Mouse (Mus musculus): ENCODE data around the gene Zdhhc19.
A peak's percentile ranks its signal among the peaks of the same experiment; 100 is the strongest.
"Not testable (repeated sequence)": the region's sequence is repeated elsewhere in the genome, so short reads cannot be mapped to it uniquely, and the experiment has no call there.

Gene Zdhhc19

DNA sequence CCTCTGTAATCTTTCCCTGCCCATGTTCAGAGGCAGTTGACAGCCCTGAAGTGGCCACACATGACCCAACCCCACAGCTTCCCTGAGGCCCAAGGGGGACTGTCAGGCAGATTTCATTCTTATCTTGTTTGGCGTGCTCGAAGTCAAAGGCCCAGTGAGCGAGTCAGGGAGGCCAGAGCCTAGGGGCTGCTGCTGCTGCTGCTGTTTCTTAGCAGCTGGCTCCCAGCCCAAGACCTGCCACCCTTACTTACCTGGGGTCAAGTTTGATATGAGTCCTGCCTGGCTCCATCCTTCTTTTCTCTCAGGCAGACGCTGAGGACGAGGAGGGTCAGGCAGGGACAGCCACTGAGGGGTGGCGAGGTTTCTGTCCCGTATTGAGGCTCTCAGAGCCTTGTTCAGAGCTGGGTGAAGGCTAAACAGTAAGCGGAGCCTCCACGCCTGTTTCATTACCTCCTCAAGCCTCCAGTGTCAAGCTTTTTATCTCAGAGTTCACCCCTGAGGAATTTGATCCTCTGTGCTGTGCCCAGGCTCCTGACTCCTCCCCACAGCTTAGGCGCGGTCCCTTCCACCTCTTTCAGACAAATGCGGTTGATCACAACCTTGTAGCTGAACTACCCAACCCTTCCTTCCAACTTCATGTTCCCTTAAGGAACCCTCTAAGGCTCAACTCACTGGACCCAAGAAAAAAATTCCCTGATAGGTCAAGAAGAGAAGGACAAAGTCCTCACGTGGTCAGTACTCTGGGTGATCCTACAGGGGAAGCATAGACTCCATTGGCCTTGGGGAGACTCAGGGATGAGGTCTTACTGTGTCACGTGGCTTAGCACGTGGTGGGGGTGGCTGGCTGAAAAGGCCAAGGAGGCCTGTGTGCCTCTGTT is 8.6 kb upstream of the Zdhhc19 start, which contains the start of gene Slc51a:
Gene Slc51a, minus strand, starts transcription at position 646 of the 878 bp plus-strand sequence.
- no peak for DNase-seq (ENCODE audit: low spot score)

DNA sequence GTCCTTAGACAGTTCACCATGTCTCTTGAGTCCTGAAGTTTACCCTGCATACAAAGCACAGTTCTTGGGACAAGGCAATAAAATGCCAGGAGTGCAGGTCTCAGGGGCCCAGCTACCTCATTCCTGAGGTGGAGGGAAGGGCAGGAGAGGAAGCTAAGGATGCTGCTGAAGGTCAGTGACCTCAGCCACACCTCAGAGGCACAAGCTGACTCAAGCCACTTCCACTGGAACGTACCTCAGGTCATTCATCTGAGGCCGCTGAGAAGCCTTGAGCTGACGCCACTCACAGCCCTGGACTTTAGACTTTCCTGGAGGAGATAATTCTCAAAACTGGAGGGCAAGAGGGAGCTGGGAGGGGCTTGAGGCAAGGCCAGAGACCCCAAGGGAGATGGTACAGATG is 7.1 kb upstream of the Zdhhc19 start:
- no peak for DNase-seq (ENCODE audit: low spot score)

DNA sequence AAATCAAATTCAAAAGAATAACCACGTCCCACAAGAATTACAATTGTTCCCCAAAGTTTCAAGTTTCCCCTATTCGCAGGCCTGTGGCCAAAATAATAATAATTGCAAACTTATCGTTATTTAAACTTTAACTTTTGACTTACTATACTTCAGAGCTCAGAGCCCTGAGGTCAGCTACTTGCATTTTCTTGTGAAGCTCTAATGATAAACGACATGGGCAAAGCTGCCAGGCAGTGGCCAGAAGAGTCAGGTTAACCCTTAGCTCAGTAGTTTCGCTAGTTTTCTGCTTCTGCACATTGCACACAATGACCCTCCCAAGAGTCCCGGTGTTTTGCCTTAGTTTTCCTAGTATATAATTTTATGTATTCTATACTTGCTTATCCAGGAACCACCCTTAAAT is 1.7 kb upstream of the Zdhhc19 start:
- not testable (repeated sequence) for DNase-seq (ENCODE audit: low spot score)

DNA sequence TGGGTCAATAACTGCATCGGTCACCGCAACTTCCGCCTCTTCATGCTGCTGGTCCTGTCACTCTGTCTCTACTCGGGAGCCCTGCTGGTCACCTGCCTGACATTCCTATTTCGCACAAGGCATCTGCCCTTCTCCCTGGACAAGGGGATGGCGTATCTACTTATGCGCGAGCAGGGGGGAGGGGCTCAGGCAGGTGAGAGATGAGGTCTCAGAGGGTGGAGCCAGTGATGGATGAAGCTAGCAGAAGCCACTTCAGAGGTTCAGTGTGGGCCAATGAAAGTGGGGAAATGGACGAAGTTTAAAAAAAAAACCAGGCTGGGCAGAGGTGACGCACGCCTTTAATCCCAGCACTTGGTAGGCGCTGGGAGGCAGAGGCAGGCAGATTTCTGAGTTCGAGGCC is 2.9 kb downstream of the Zdhhc19 start:
- no peak for DNase-seq (ENCODE audit: low spot score)

DNA sequence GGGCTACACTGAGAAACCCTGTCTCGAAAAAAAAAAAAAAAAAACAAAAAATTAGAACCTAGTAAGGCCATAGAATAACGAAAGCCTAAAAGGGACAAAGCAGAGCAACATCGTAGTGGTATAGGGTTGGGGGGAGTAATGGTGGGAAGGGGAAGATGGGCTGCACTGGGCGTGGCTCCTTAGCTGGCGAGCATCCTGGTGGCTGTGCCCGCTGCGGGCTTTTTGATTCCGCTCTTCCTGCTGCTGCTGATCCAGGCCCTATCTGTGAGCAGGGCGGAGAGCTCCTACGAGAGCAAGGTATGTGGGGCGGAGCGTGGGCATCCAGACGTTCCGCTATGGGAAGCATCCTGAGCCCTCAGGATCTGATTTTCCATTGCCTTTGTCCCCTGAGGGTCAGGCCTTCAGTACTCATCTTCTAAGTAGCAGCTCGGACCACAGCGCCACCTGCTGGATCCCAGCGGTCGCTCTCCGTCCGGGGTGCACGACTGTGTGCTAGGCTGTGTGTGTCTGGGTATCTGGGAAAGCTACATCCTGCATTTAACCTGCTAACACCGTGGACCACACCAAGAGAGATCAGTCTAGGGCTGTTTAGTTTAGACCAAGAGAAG is 3.5 kb downstream of the Zdhhc19 start:
- peak; percentile 94 for DNase-seq (ENCODE audit: low spot score)

DNA sequence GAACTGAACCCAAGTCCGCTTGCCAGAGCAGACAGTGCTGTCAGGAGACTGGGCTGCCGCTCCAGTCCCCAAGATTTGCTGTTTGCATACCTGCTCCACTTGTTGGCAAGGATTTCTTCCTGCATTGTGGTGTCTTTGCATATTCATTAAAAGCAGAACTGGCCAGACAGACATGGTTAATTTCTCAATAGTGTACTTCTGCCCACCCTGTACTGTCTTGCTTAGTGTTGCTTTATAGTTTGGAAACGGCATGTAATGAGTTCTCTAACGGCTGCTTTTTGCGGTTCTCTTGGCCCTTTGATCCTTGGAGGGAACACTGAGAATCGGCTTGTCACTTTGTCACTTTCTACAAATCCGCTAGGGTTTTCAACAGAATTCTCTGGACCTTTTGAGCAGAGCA is 5.4 kb downstream of the Zdhhc19 start:
- DNase-seq (ENCODE audit: low spot score) = no peak

DNA sequence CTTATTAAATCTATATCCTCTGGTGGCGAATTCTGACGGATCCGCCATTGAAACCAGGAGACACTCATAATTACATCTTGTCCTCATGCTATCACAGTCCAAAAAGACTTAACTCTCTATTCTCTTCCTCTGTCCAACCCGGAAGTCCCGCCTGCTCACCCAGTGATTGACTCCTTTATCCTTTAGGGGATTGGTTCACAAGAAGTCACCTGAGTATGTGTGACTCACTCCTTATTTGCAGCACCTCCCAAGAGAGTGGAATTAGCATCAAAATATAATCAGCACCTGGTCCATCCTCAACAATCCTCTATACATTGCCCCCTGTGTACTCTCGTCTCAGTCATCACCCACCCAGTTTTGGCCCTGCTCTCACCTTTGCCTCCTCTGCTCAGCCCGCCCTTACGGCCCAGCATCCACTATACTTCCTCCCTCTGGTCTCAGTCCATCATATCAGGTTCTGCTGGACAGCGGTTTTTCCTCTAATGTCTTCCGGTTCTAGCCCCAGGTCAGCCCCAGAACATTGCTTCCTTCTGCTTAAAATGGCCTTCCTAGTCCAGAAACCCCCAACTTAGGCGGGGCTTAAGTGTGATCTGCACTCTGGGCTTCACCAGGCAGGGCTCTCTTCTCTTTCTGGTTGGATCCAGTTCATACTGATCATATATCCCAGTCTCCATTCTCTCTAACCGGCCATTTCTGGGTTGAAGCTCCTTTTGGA is 6.7 kb downstream of the Zdhhc19 start:
- no peak for DNase-seq (ENCODE audit: low spot score)

DNA sequence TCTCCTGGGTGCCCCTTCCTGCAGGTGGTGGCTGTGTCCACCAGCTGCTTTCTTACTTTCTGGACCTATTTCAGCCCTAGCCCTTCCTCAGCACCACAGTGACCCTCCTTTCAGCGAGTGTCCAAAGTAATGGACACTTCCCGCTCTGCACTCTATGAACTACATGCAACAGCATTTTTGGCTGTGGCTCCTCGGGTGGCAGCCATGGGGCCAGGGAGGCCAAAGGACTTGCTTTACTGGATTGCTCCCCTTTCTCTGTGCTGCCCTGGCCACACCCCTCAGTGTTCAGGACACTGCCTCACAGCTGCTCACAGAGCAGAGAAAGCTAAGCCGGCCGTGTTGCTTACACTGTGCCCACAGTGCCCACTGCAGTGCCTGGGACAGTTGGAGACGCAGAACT is 7.6 kb downstream of the Zdhhc19 start:
- no peak for DNase-seq (ENCODE audit: low spot score)

DNA sequence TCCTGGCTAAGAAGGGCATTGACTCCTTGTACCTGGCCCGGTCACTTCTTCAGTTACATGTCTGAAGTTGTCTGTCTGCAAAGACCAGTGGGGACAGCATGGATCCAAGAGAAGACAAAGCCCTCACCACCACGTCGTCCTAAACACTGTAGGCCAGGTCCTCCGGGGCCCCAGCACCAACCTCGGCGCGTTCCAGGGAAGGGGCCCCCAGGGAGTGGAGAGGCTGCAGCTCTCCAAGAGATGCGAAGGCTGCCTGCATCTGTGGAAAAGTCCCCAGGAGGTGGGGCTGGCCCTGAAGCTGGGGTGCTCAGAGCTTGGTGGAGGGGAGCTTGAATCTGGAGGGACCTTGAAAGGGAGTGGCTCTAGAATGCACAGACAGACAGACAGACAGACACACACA is 10.2 kb downstream of the Zdhhc19 start:
- no peak for DNase-seq (ENCODE audit: low spot score)

DNA sequence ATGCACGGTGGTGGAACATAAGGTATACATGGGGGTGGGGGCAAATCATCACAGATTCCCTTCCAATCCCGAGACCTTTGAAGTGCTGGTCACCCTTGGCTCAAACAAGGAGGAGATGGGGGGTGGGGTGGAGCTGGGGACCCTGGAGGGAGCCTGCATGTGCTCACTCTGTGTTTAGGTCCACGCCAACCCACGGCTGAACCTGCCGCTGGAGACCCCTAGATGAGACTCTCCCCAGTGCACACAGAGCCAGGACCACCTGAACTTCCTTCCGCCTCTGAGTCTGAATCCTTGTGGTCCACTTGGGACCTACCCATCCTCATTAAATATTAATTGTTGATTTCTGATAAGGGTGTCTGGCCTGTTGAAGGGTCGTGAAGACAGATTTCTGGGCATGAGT is 10.8 kb downstream of the Zdhhc19 start:
- no peak for DNase-seq (ENCODE audit: low spot score)

DNA sequence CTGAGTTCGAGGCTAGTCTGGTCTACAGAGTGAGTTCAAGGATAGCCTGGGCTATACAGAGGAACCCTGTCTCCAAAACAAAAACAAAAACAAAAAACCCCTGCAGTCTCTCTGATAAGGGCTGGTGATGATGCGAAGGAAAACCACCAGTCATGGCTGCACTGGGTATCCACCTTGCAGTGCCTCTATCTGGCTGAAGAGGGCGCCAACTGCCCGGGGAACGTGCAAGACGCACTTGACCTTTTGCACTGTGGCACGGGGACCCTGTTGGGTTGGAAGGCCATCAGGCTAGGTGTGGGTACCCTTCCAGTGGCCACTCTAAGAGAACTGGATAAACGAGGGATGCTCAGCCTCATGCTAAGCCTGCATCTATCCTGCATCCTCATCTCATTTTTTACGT is 11.3 kb downstream of the Zdhhc19 start:
- peak; percentile 79 for DNase-seq (ENCODE audit: low spot score)

DNA sequence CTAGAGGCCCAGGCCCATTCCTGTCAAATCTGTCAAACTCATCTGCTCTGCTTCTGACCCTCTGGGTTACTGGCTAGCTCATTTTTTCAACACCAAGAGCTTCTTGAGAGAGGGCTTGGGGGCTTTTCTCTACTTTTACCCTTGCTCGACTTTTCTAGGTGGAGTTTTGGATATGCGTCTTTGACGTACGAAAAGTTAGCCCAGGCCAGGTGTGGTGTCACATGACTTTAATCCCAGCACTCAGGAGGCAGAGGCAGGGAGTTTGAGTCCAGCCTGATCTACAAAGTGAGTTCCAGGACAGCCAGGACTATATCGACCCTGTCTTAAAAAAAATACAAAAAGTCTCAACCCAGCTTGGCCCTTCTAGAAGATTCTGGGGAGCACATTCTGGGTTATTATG is 12.0 kb downstream of the Zdhhc19 start:
- DNase-seq (ENCODE audit: low spot score) = no peak

DNA sequence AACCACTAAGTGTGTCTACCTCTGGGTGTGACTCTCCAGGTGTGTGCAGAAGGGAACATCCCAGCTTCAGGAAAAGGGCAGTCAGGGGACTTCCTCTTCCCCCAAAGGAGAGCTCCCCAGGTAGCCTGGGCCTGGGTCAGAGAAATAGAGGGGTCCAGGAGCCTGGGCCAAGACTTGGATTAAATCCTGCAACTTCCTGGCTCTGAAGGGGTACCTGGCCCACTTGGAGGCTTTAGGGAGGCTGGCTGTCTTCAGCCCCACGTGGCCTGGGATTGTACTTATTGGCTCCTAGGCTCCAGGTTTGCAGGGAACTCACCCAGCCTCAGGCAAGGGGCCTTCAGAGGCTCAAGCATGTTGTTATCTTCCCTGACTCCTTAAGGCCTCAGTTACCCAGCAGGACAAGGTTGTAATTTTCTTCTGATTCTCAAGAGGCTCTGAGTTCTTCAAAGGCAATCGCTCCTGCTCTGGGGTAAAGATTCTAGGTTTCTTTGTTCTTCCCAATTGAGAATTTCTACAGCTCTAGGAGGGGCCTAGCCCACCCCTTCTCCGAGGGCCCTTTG is 12.5 kb downstream of the Zdhhc19 start:
- no peak for DNase-seq (ENCODE audit: low spot score)

DNA sequence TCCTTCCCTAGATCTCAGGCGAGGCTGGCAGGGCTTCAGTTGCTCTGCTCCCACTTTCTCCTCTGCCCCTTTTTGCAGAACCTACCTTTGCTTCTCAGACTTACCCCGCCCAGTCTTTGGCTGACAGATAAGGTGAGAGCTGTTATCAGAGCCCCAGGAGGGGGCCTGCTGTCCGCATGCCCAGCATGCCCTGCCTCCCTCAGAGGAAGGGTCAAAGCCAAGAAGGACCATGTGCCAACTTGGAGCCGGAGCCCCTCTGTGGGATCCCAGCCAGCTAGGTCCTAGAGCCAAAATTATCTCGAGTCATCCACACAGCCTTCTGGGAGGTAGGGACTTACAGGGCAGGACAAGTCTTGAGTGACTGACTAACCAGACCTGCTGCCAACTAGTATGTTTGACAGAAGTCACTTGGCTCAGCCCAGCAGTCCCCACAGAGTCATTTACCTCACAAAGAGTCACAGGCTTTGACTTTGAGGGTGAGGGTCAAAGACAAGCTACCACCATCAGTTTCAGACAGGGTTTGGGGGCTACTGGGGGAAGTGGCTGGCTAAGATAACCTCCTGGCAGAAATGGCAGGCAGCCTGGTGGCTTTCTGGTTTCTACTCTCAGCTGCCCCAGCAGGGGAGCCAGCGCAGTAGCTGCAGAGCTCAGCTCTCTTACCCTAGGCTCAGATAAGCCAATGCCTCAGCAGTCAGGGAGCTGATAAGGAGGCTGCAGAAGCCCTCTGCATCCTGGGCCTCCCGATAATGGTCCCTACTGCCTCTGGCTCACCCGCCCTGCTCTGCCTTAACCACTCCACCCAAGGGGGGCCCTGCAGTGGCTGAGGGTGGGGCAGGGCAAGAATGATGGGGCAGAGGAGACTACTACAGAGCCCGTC is 13.2 kb downstream of the Zdhhc19 start:
- DNase-seq (ENCODE audit: low spot score) = no peak

DNA sequence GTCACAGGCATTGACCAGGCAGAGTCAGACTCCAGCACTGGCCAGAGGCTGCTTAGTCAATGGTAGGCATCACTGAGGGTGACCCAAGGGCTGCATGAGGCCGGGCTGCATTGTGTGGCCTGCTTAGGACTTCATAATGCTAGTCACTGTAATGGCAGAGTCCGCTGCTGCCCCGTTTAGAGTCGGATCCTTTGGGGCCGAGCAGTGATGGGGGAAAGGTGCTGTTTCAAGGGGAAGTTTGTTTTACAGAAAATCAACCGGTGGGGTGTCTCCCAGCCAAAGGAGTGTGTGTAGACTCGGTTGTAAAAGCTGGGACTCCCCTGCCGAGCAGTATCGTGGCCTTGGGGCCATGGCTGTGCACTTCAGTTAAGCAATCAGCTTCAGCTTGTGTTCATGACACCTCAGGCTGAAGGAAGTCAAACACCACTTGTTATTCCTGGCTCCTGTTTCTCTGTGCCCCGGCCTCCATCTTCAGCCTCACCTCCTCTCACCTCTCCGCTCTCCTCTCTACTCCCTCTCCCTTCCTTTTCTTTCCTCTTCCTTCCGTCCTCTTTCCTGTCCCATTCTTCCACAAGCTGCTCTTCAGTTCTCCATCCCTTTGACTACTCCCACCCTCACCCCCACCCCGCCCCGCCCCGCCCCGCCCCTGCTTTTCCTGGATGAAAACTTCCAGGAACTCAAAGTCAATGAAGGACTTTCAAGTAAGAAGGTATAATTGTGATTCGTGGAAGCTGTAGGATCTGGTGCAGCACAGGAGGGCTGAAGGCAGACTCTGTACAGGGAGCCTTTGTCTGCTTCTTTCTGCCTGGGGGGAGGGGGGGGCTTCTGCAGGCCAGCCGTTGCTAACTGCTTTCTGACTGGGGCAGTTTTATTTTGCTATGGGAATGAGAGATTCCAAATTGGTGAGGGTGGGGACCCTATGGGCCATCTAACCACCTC is 14.6 kb downstream of the Zdhhc19 start:
- no peak for DNase-seq (ENCODE audit: low spot score)

DNA sequence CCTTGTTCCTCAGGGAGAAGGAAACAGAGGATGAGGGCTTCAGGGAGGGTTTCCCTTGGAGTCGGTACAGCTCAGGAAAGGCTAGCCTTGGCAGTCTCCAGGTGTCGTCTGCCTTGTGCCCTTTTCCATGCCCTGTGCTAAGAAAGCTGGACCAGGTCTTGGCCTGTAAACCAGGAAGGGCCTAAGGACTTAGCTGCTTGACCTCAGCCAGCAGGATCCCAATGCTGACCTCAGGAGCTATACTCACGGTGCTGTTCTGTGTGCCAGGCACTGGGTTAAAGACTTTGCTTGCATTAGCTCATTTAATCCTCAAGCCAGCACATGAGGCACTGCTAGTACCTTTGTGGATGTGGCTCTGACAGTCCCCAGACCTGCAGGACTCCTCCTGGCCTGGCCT is 15.3 kb downstream of the Zdhhc19 start:
- DNase-seq (ENCODE audit: low spot score) = no peak

DNA sequence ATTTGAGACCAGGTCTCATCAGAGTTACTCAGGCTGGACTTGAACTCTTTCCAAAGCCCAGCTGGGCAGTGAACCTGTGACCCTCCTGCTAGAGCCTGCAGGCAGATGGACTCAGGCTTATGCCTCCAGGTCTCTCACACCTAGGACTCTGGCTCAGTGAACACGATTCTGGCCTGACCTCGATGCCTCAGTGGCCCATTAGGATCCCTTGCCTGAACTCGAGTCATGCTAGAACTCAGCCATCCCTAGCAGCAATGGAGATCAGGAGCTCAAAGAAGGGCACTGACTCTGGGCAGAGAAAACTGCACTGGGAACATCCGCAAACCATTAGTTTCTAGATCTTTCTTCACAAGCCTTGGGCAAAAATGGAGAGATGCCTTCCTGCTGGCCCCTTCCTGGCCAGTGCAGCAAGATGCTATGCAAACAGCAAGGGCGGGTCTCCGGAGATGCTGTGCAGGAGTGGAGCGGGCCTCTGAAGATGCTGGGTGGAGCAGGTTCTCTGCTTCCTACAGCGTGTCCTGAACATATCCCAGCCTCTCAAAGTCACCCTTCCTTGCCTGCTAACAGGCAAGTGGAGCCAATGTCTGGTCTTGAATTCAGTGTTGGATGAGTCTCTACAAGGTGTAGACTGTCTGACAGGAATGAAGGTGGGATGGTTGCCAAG is 15.9 kb downstream of the Zdhhc19 start:
- DNase-seq (ENCODE audit: low spot score) = no peak

DNA sequence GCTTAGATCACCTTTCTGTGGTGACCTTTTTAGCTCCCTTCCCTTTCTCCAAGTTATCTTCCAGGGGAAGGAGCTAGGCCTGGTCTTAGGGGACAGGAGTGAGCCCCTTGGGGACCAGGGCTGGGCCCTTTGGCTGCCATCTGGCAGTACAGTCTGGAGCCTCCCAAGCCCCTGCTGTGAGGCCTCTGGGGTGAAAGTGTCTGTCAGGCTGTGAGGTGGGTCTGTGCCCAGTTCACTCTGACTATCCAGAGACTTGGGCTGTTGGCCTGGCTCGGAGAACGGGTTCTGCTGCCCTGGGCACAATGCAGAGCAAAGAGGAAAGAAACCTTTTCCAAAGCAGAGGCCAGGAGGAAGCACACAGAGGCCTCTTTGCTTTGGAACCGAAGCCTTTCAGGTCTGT is 16.9 kb downstream of the Zdhhc19 start:
- DNase-seq (ENCODE audit: low spot score) = no peak

DNA sequence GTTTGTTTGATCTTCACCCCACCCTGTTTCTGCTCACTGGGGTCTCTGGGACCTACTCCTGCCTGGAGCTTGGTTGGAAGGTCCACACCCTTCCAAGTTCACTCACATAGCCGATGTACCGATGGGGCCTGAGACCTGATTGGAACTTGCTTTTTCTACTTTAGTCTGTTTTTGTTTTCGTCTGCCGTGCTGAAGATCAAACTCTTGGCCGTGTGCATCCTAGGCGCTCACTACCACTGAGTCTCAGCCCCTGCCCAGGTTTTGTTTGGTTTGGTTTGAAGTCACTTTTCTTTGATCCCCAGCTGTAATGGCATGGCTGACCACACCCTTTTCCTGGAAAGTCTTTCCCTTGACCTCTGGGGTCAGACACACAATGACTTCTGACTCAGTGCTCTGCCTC is 17.3 kb downstream of the Zdhhc19 start:
- DNase-seq (ENCODE audit: low spot score) = no peak

DNA sequence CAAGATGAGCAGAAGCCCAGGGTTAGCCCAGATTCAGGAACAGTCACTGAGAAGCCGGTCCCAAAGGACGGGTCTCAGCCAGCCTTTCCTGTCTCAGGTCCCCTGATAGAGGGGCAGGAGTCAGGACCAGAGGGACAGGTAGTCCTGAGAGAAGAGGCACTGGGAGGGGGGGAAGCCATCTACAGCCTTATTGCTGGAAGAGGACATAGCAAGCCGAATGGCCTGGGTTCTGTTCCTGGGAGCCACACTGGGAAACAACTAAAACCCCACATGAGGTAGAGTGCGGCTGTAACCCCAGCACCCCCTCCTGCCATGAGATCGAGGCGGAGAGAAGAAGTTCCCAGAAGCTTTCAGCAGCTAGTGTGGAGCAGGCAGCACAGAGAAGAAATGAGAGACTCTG is 17.9 kb downstream of the Zdhhc19 start:
- no peak for DNase-seq (ENCODE audit: low spot score)
